Mouse (Mus musculus): Measurements from ENCODE around the gene Gm45844.

DNA sequence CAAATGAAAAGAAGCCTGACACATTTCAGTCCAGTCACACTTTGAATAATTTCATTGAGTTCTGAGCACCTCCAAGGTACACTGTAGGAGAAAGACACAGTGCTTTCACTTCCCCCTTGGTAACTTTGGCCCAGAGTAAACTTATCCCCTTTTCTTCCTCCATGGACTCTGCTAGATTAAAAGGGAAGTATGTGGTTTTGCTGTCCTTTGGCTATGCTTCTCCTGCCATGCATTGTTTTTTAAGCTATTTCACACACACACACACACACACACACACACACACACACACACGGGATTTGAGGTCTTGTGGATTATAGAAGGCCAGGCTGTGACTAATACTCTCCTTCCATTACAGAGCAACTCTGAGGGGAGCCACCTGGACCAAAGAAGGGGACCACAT, 3.3 kb upstream of the Gm45844 start:
- TF ChIP-seq POLR2A (IDR thresholded peaks at IDR 0.05; ENCODE audit: borderline replicate concordance, extremely low read depth, insufficient read depth, insufficient read length, poor library complexity, severe bottlenecking): no peak
- no peak for TF ChIP-seq CTCF (IDR thresholded peaks at IDR 0.05; ENCODE audit: borderline replicate concordance, extremely low read depth, insufficient read depth, insufficient read length)

Measured in brain, embryonic 14.5 days (tissue).